Mouse (Mus musculus) hindbrain, embryonic 15.5 days (tissue): ENCODE data around the gene Gm49510. TPM values are rescaled to one million over a fixed set of nuclear protein-coding genes. Genes with fewer than 3 reads are reported as not detected.
A peak's percentile ranks its signal among the peaks of the same experiment; 100 is the strongest.

Experiments used
- ATAC-seq: fragments of 200-750 bp; cut with Nextera tagmentation; 2 replicates; pipeline ENCODE4 v1.8.0; 2017; ENCODE audit warnings: low read depth, moderate number of reproducible peaks, moderate TSS enrichment; ENCODE audit not compliant: low FRiP score
- H3K27ac ChIP-seq: fragments of 300-500 bp; sonication (generic); replicated peaks from 2 replicates; pipeline ENCODE4 v1.5.1; 2015; ENCODE audit warnings: mild to moderate bottlenecking, inconsistent platforms
- H3K27me3 ChIP-seq: fragments of 300-500 bp; sonication (generic); 2 replicates; pipeline ENCODE4 v1.6.1; 2015; ENCODE audit warnings: control low read depth, inconsistent platforms
- H3K36me3 ChIP-seq: fragments of 300-500 bp; sonication (generic); 2 replicates; pipeline ENCODE4 v1.6.1; 2015; ENCODE audit warnings: control low read depth, inconsistent platforms
- H3K4me1 ChIP-seq: fragments of 300-500 bp; sonication (generic); replicated peaks from 2 replicates; pipeline ENCODE4 v1.6.1; 2015; ENCODE audit warnings: control low read depth, inconsistent platforms
- H3K4me2 ChIP-seq: fragments of 300-500 bp; sonication (generic); 2 replicates; pipeline ENCODE4 v1.6.1; 2015; ENCODE audit warnings: moderate library complexity, mild to moderate bottlenecking, inconsistent platforms
- H3K4me3 ChIP-seq: fragments of 300-500 bp; sonication (generic); 2 replicates; pipeline ENCODE4 v1.5.1; 2015; ENCODE audit warnings: mild to moderate bottlenecking, inconsistent platforms
- H3K9ac ChIP-seq: fragments of 300-500 bp; sonication (generic); 2 replicates; pipeline ENCODE4 v1.6.1; 2015; ENCODE audit warnings: inconsistent platforms
- H3K9me3 ChIP-seq: fragments of 300-500 bp; sonication (generic); 2 replicates; pipeline ENCODE4 v1.6.1; 2016; ENCODE audit warnings: control low read depth, inconsistent platforms
- WGBS: fragments of 180-500 bp; shearing (Covaris S2); methylation state at CpG from one replicate; pipeline ENCODE4 v1.1.7; 2015; 5-methylcytosine and 5-hydroxymethylcytosine counted together
- microRNA-seq: library from miRNA; unstranded; fragments of <30 nt; microRNA quantifications from one replicate; pipeline ENCODE4, GENCODE M21; 2016
- polyA plus RNA-seq: library from polyadenylated mRNA; unstranded; fragments of >200 nt; fragmentation: Nextera tagmentation; extraction: Ambion mirVana; gene quantifications from 2 replicates; pipeline ENCODE4 v1.2.1, GENCODE M21; 2015

The Gm49510 gene
- polyA plus RNA-seq, 1 experiment from 2014 or later: not detected

- H3K4me3 ChIP-seq: no peak overlapping the region
- no peak for ATAC-seq
- WGBS: 78% methylated on average over 15 of the region's 15 CpGs
- H3K9me3 ChIP-seq: no peaks in the 10 kb centered on the region
- peaks cover 23% of the 10 kb centered on the region for H3K36me3 ChIP-seq
- H3K4me2 ChIP-seq: no peak overlapping the region
- H3K27ac ChIP-seq: no peak overlapping the region
- no peaks in the 10 kb centered on the region for H3K4me1 ChIP-seq
- H3K27me3 ChIP-seq: no peaks in the 10 kb centered on the region
- H3K9ac ChIP-seq: no peak overlapping the region
These were observed 57.6 kb downstream of the Gm49510 start for GRCm38 (mm10) chr15:78957021-78957420.

- 89% methylated on average over 11 of the region's 11 CpGs for WGBS
- no peak for ATAC-seq
- peaks cover 18% of the 10 kb centered on the region for H3K36me3 ChIP-seq
These were observed 60.1 kb downstream of the Gm49510 start for GRCm38 (mm10) chr15:78959537-78959936.

GRCm38 (mm10) chr15:78960088-78960487 lies 60.6 kb downstream of the Gm49510 start:
- no peak overlapping the region for H3K4me2 ChIP-seq
- no peak overlapping the region for H3K27ac ChIP-seq
- H3K4me3 ChIP-seq: no peak overlapping the region
- no peak for ATAC-seq
- H3K27me3 ChIP-seq: no peaks in the 10 kb centered on the region
- no peak overlapping the region for H3K9ac ChIP-seq
- H3K4me1 ChIP-seq: 0 out of 2 replicates have a peak, but pooled peaks cover 2% of the 10 kb centered on the region
- H3K9me3 ChIP-seq: no peaks in the 10 kb centered on the region
- 85% methylated on average over 4 of the region's 4 CpGs for WGBS
- peaks cover 18% of the 10 kb centered on the region for H3K36me3 ChIP-seq

More at GRCm38 (mm10) chr15:78959537-78959936, 60.1 kb downstream of the Gm49510 start:
- Histone ChIP-seq H3K4me2 (no peak overlapping the region), H3K27me3 (no peaks in the 10 kb centered on the region), H3K9ac (no peak overlapping the region), H3K4me1 (0 out of 2 replicates have a peak, but pooled peaks cover 2% of the 10 kb centered on the region), H3K4me3 (no peak overlapping the region), H3K9me3 (no peaks in the 10 kb centered on the region), H3K27ac (no peak overlapping the region)

- Histone ChIP-seq H3K36me3 (peaks cover 30% of the 10 kb centered on the region), H3K9ac (no peak overlapping the region), H3K27ac (no peak overlapping the region), H3K27me3 (no peaks in the 10 kb centered on the region), H3K4me3 (no peak overlapping the region), H3K4me2 (no peak overlapping the region), H3K9me3 (no peaks in the 10 kb centered on the region), H3K4me1 (0 out of 2 replicates have a peak, but pooled peaks cover 2% of the 10 kb centered on the region)
- ATAC-seq: peak; percentile 60; the same call in 1 of the 2 replicates
- WGBS: 39% methylated on average over 2 of the region's 2 CpGs
These were observed 63.4 kb downstream of the Gm49510 start for GRCm38 (mm10) chr15:78962885-78963284.

Small RNA genes lying within 50 kb of the gene (microRNA-seq; reads per million reads assigned to microRNA genes)
- gene Mir6955: not detected

Other genes starting within 250 kb of the Gm49510 start
- 10.6 and 11.7 TPM in 2 replicates for gene Elfn2, start 180.9 kb upstream of the Gm49510 start, polyA plus RNA-seq
- gene Mfng, start 126.2 kb upstream of the Gm49510 start, polyA plus RNA-seq: 21.5 and 42.1 TPM in 2 replicates
- 2.4 and 2.6 TPM in 2 replicates for gene Card10, start 96.6 kb upstream of the Gm49510 start, polyA plus RNA-seq
- 14.7 and 15.5 TPM in 2 replicates for gene Cdc42ep1, start 57.0 kb upstream of the Gm49510 start, polyA plus RNA-seq
- 0.68 TPM in 1 of 2 replicates, not detected in the other for gene Lgals2, start 44.1 kb upstream of the Gm49510 start, polyA plus RNA-seq
- 44.7 and 51.9 TPM in 2 replicates for gene Gga1, start 22.5 kb upstream of the Gm49510 start, polyA plus RNA-seq
- gene Sh3bp1, start 101 bp downstream of the Gm49510 start, polyA plus RNA-seq: 4.2 and 4.5 TPM in 2 replicates
- 96.1 and 110 TPM in 2 replicates for gene Pdxp, start 14.3 kb downstream of the Gm49510 start, polyA plus RNA-seq
- gene Lgals1, start 27.1 kb downstream of the Gm49510 start, polyA plus RNA-seq: 113 and 134 TPM in 2 replicates
- 57.3 and 69.1 TPM in 2 replicates for gene Nol12, start 35.3 kb downstream of the Gm49510 start, polyA plus RNA-seq
- gene Triobp, start 48.1 kb downstream of the Gm49510 start, polyA plus RNA-seq: 42.7 and 43.3 TPM in 2 replicates
- gene H1f0, start 128.8 kb downstream of the Gm49510 start, polyA plus RNA-seq: 214 and 226 TPM in 2 replicates
- gene Galr3, start 142.2 kb downstream of the Gm49510 start, polyA plus RNA-seq: 0.13 and 0.38 TPM in 2 replicates
- 56.0 and 59.7 TPM in 2 replicates for gene Ankrd54, start 163.2 kb downstream of the Gm49510 start, polyA plus RNA-seq
- 167 and 177 TPM in 2 replicates for gene Eif3l, start 175.5 kb downstream of the Gm49510 start, polyA plus RNA-seq
- 12.4 and 15.0 TPM in 2 replicates for gene Micall1, start 209.2 kb downstream of the Gm49510 start, polyA plus RNA-seq
- gene Polr2f, start 241.3 kb downstream of the Gm49510 start, polyA plus RNA-seq: 253 and 258 TPM in 2 replicates
- gene 1700088E04Rik, start 241.6 kb downstream of the Gm49510 start, polyA plus RNA-seq: 17.2 and 22.0 TPM in 2 replicates